12 mouse cellular contexts compared by ENCODE assay signal in genomic region chr13:53948056-53948455, GRCm38 (mm10).
A peak's percentile ranks its signal among the peaks of the same experiment; 100 is the strongest.
DNase-seq lines count a peak whose midpoint lies in the region; ATAC-seq lines count a peak whose summit lies in the region.
"Had no signal": no experiment of that assay in that cellular context is flagged by ENCODE, and none has a peak within 500 bp of the region (broad histone marks: within the 10 kb centered on the region; RNA-seq: fewer than 3 reads in every experiment).

No protein-coding gene starts in this region.

- ATAC-seq in forebrain, embryonic 12.5 days (ENCODE audit: low FRiP score), result no peak
- ATAC-seq in liver, embryonic 12.5 days, result no peak

- H3K36me3 ChIP-seq in forebrain, embryonic 10.5 days (replicated peaks), result no peaks in the 10 kb centered on the region
- H3K36me3 ChIP-seq in forebrain, embryonic 12.5 days (replicated peaks), result no peaks in the 10 kb centered on the region
- no peaks in the 10 kb centered on the region for H3K36me3 ChIP-seq in liver, embryonic 12.5 days
- H3K36me3 ChIP-seq: embryonic facial prominence, embryonic 13.5 days; neural tube, embryonic 13.5 days had no signal

- 3% methylated on average over 4 of the region's 4 CpGs for WGBS in forebrain, embryonic 10.5 days
- 7% methylated on average over 4 of the region's 4 CpGs for WGBS in forebrain, embryonic 12.5 days
- 2% methylated on average over 4 of the region's 4 CpGs for WGBS in liver, embryonic 12.5 days (ENCODE audit: insufficient replicate concordance)

- H3K27ac ChIP-seq in forebrain, embryonic 10.5 days, result no peak overlapping the region
- no peak overlapping the region for H3K27ac ChIP-seq in forebrain, embryonic 12.5 days
- H3K27ac ChIP-seq in liver, embryonic 12.5 days, result no peak overlapping the region
- H3K27ac ChIP-seq: embryonic facial prominence, embryonic 13.5 days; layer of hippocampus, adult 2 months; neural tube, embryonic 13.5 days had no signal

- H3K4me3 ChIP-seq in forebrain, embryonic 10.5 days, result no peak overlapping the region
- no peak overlapping the region for H3K4me3 ChIP-seq in forebrain, embryonic 12.5 days (replicated peaks)
- H3K4me3 ChIP-seq in liver, embryonic 12.5 days, result no peak overlapping the region
- H3K4me3 ChIP-seq: embryonic facial prominence, embryonic 13.5 days; layer of hippocampus, adult 2 months; neural tube, embryonic 13.5 days had no signal

- no peak overlapping the region for H3K4me2 ChIP-seq in forebrain, embryonic 12.5 days
- no peak overlapping the region for H3K4me2 ChIP-seq in liver, embryonic 12.5 days
- H3K4me2 ChIP-seq: embryonic facial prominence, embryonic 13.5 days; neural tube, embryonic 13.5 days had no signal

- H3K4me1 ChIP-seq in forebrain, embryonic 10.5 days, result no peaks in the 10 kb centered on the region
- no peaks in the 10 kb centered on the region for H3K4me1 ChIP-seq in forebrain, embryonic 12.5 days
- no peaks in the 10 kb centered on the region for H3K4me1 ChIP-seq in liver, embryonic 12.5 days
- H3K4me1 ChIP-seq: embryonic facial prominence, embryonic 13.5 days; neural tube, embryonic 13.5 days had no signal

- no peak overlapping the region for H3K9ac ChIP-seq in forebrain, embryonic 12.5 days
- H3K9ac ChIP-seq in liver, embryonic 12.5 days, result no peak overlapping the region
- H3K9ac ChIP-seq: embryonic facial prominence, embryonic 13.5 days; neural tube, embryonic 13.5 days had no signal

- H3K9me3 ChIP-seq in forebrain, embryonic 10.5 days, result peaks cover 3% of the 10 kb centered on the region; the same call in 1 of the 2 replicates
- H3K9me3 ChIP-seq in forebrain, embryonic 12.5 days, result no peaks in the 10 kb centered on the region
- H3K9me3 ChIP-seq in liver, embryonic 12.5 days (replicated peaks), result 0 out of 2 replicates have a peak, but pooled peaks cover 4% of the 10 kb centered on the region
- H3K9me3 ChIP-seq: embryonic facial prominence, embryonic 13.5 days; neural tube, embryonic 13.5 days had no signal

- no peaks in the 10 kb centered on the region for H3K27me3 ChIP-seq in forebrain, embryonic 10.5 days (ENCODE audit: poor library complexity, severe bottlenecking)
- no peaks in the 10 kb centered on the region for H3K27me3 ChIP-seq in forebrain, embryonic 12.5 days
- no peaks in the 10 kb centered on the region for H3K27me3 ChIP-seq in liver, embryonic 12.5 days (replicated peaks)
- H3K27me3 ChIP-seq: embryonic facial prominence, embryonic 13.5 days; neural tube, embryonic 13.5 days had no signal

- peak; percentile 33 for DNase-seq in forebrain, embryonic 10.5 days (ENCODE audit: extremely low spot score, low spot score)
- DNase-seq in liver, result peak; percentile 30
- DNase-seq in ZHBTc4 (ENCODE audit: low read depth, low spot score), result peak; percentile 79
- DNase-seq in mesoderm, embryonic 11.5 days (ENCODE audit: low read depth, low spot score), result peak; percentile 81
- no peak for DNase-seq in left cerebral cortex, adult 18-20 months (ENCODE audit: low spot score in 2 of 2)
- DNase-seq in cerebellum, postnatal 4 days (ENCODE audit: low spot score in 2 of 2), result no peak
- DNase-seq: gastrocnemius, postnatal 36 days had no signal

Comparison
In these comparisons a context has a peak if more than half of its experiments do, and no peak if none do; other contexts are left out.
1. DNase-seq: peak in forebrain, embryonic 10.5 days (single experiment), liver (single experiment), ZHBTc4 (single experiment) and mesoderm, embryonic 11.5 days (single experiment); none in left cerebral cortex, adult 18-20 months (0 of 2) and cerebellum, postnatal 4 days (0 of 2).